Mouse (Mus musculus) cortical plate, adult 2 months (tissue): ENCODE results near the gene Saysd1. TPM values are rescaled to one million over a fixed set of nuclear protein-coding genes. Genes with fewer than 3 reads are reported as not detected.

Experiments used
- H3K27ac ChIP-seq: fragments of 200-500 bp; 2 replicates; pipeline ENCODE4 v1.5.1; 2012; ENCODE audit warnings: low read length, control low read depth, inconsistent platforms; ENCODE audit not compliant: insufficient read depth
- H3K4me1 ChIP-seq: fragments of 200-500 bp; 2 replicates; pipeline ENCODE4 v1.6.1; 2011; ENCODE audit warnings: low read length; ENCODE audit not compliant: control insufficient read depth, insufficient read depth
- H3K4me3 ChIP-seq: fragments of 200-500 bp; 2 replicates; pipeline ENCODE4 v1.5.1; 2011; ENCODE audit warnings: mild to moderate bottlenecking, low read length, control low read depth; ENCODE audit not compliant: insufficient read depth
- CTCF ChIP-seq: fragments of 200-500 bp; IDR thresholded peaks from 2 replicates; pipeline ENCODE4 v1.5.1; 2011; ENCODE audit warnings: mild to moderate bottlenecking, control low read depth, low read length; ENCODE audit not compliant: insufficient read depth; ENCODE audit errors: extremely low read depth
- POLR2A ChIP-seq: fragments of 200-500 bp; IDR thresholded peaks from 2 replicates; pipeline ENCODE4 v1.6.1; 2011; ENCODE audit warnings: mild to moderate bottlenecking, low read length, control low read depth; ENCODE audit not compliant: insufficient read depth; ENCODE audit errors: extremely low read depth
- polyA plus RNA-seq: library from polyadenylated mRNA; depleted of rRNA; stranded (reverse); fragments of >200 nt; gene quantifications from 2 replicates; pipeline ENCODE4 v1.2.3, GENCODE M21; 2012

Gene Saysd1
- polyA plus RNA-seq, 1 experiment, result 8.3 TPM

- no peak for TF ChIP-seq CTCF
- no peak for TF ChIP-seq POLR2A
- no peak overlapping the region for H3K27ac ChIP-seq
- H3K4me3 ChIP-seq, result no peak overlapping the region
- no peaks in the 10 kb centered on the region for H3K4me1 ChIP-seq
These were observed 25.0 kb downstream of the Saysd1 start for GRCm38 (mm10) chr14:20113189-20113961.

- Histone ChIP-seq H3K4me3 (no peak overlapping the region), H3K4me1 (no peaks in the 10 kb centered on the region), H3K27ac (no peak overlapping the region)
- TF ChIP-seq POLR2A (no peak), CTCF (no peak)
These were observed 26.1 kb downstream of the Saysd1 start for GRCm38 (mm10) chr14:20112218-20112617.

- Histone ChIP-seq H3K4me1 (no peaks in the 10 kb centered on the region), H3K27ac (no peak overlapping the region), H3K4me3 (no peak overlapping the region)
- no peak for TF ChIP-seq CTCF
- no peak for TF ChIP-seq POLR2A
These were observed 27.4 kb downstream of the Saysd1 start for GRCm38 (mm10) chr14:20110945-20111344.

- TF ChIP-seq POLR2A (no peak), CTCF (no peak)
These were observed 32.1 kb downstream of the Saysd1 start for GRCm38 (mm10) chr14:20106271-20106670.

GRCm38 (mm10) chr14:20103207-20103606 is 35.1 kb downstream of the Saysd1 start:
- no peak overlapping the region for H3K4me3 ChIP-seq

More at GRCm38 (mm10) chr14:20106271-20106670, 32.1 kb downstream of the Saysd1 start:
- H3K4me1 ChIP-seq, result 0 out of 2 replicates have a peak, but pooled peaks cover 2% of the 10 kb centered on the region
- no peak overlapping the region for H3K27ac ChIP-seq
- H3K4me3 ChIP-seq, result no peak overlapping the region

GRCm38 (mm10) chr14:20098061-20098460 is 40.3 kb downstream of the Saysd1 start:
- Histone ChIP-seq H3K27ac (no peak overlapping the region), H3K4me1 (0 out of 2 replicates have a peak, but pooled peaks cover 2% of the 10 kb centered on the region), H3K4me3 (no peak overlapping the region)
- TF ChIP-seq CTCF (no peak), POLR2A (no peak)

More at GRCm38 (mm10) chr14:20103207-20103606, 35.1 kb downstream of the Saysd1 start:
- TF ChIP-seq CTCF (no peak), POLR2A (no peak)
- Histone ChIP-seq H3K4me1 (0 out of 2 replicates have a peak, but pooled peaks cover 2% of the 10 kb centered on the region), H3K27ac (no peak overlapping the region)

GRCm38 (mm10) chr14:20094942-20095341 is 43.4 kb downstream of the Saysd1 start:
- TF ChIP-seq CTCF (no peak), POLR2A (no peak)
- Histone ChIP-seq H3K4me1 (no peaks in the 10 kb centered on the region), H3K4me3 (no peak overlapping the region), H3K27ac (no peak overlapping the region)

- Histone ChIP-seq H3K4me1 (no peaks in the 10 kb centered on the region), H3K27ac (no peak overlapping the region), H3K4me3 (no peak overlapping the region)
- TF ChIP-seq CTCF, result no peak
- TF ChIP-seq POLR2A, result no peak
These were observed 44.8 kb downstream of the Saysd1 start for GRCm38 (mm10) chr14:20093493-20093892.

GRCm38 (mm10) chr14:20084335-20084734 is 54.0 kb downstream of the Saysd1 start:
- Histone ChIP-seq H3K4me3 (no peak overlapping the region), H3K4me1 (peaks cover 2% of the 10 kb centered on the region), H3K27ac (no peak overlapping the region)
- TF ChIP-seq CTCF, result no peak
- TF ChIP-seq POLR2A, result no peak
